Mouse (Mus musculus): ENCODE data around the gene Lamc1.

- no peak for TF ChIP-seq POLR2A (IDR thresholded peaks at IDR 0.05; ENCODE audit: borderline replicate concordance, low read depth, low read length)
- TF ChIP-seq CTCF (IDR thresholded peaks at IDR 0.05; ENCODE audit: low read depth, low read length): no peak
Measured at GRCm38 (mm10) chr1:153292892-153293291, 39.7 kb downstream of the Lamc1 start.

All from bone marrow macrophage, adult 2 months (primary cell).